Comparison of ENCODE assay signal across 17 mouse cellular contexts in the genomic region with DNA sequence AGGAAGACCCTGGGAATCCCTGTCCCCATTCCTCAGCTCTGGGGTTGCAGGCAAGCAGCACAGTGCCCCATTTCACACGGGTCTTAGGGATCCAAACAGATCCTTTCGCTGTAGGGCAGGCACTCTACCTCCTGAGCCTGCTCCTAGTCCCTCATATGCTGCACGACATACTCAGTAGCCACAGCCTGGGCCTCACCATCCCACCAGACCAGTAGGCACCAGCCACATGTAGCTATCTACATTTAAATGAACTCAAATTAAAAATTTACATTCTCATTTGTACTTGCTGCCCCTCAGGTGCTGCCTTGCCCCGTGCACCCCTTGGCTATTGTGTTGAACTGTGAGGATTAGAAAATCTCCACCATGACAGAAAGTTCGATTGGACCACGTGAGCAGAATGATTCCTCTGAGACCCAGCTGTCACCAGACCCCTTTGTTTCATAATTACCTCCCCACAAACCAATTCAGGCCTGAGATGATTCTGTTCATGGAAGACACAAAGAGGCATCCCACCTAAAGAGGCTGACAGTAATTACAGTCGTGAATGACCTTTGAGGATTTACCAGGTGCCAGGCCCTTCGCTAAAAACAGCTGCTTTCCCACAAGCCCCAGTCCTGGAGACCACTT.
DNase-seq lines count a peak whose midpoint lies in the region; ATAC-seq and TF ChIP-seq lines count a peak whose summit lies in the region.
"Had no signal": no experiment of that assay in that cellular context is flagged by ENCODE, and none has a peak within 500 bp of the region (broad histone marks: within the 10 kb centered on the region; RNA-seq: fewer than 3 reads in every experiment).

No protein-coding gene starts in this region.

- no peaks in the 10 kb centered on the region for H3K27me3 ChIP-seq in midbrain, embryonic 11.5 days (ENCODE audit: control insufficient read depth, insufficient read depth, low read length)
- no peaks in the 10 kb centered on the region for H3K27me3 ChIP-seq in midbrain, postnatal 0 days (ENCODE audit: insufficient read depth, low read length)
- H3K27me3 ChIP-seq in forebrain, embryonic 13.5 days: no peaks in the 10 kb centered on the region
- peaks cover 15% of the 10 kb centered on the region; the same call in 1 of the 2 replicates for H3K27me3 ChIP-seq in hindbrain, embryonic 13.5 days
- H3K27me3 ChIP-seq: embryonic facial prominence, embryonic 13.5 days; liver, embryonic 12.5 days; Patski had no signal

- H3K4me2 ChIP-seq in midbrain, embryonic 11.5 days: no peak overlapping the region
- no peak overlapping the region for H3K4me2 ChIP-seq in midbrain, postnatal 0 days (ENCODE audit: low read depth, low read length, poor library complexity, severe bottlenecking)
- H3K4me2 ChIP-seq in forebrain, embryonic 13.5 days: no peak overlapping the region
- H3K4me2 ChIP-seq in hindbrain, embryonic 13.5 days: no peak overlapping the region
- H3K4me2 ChIP-seq: embryonic facial prominence, embryonic 13.5 days; liver, embryonic 12.5 days; lung, embryonic 14.5 days had no signal

- no peaks in the 10 kb centered on the region for H3K36me3 ChIP-seq in midbrain, embryonic 11.5 days (ENCODE audit: control insufficient read depth, insufficient read depth, low read length)
- no peaks in the 10 kb centered on the region for H3K36me3 ChIP-seq in midbrain, postnatal 0 days (ENCODE audit: insufficient read depth, low read length)
- no peaks in the 10 kb centered on the region for H3K36me3 ChIP-seq in forebrain, embryonic 13.5 days (ENCODE audit: poor library complexity, severe bottlenecking)
- H3K36me3 ChIP-seq in hindbrain, embryonic 13.5 days: no peaks in the 10 kb centered on the region
- H3K36me3 ChIP-seq: embryonic facial prominence, embryonic 13.5 days; liver, embryonic 12.5 days had no signal

- H3K9ac ChIP-seq in midbrain, embryonic 11.5 days (ENCODE audit: low read length): no peak overlapping the region
- no peak overlapping the region for H3K9ac ChIP-seq in midbrain, postnatal 0 days (replicated peaks; ENCODE audit: low read length, poor library complexity, severe bottlenecking)
- no peak overlapping the region for H3K9ac ChIP-seq in forebrain, embryonic 13.5 days
- H3K9ac ChIP-seq in hindbrain, embryonic 13.5 days: no peak overlapping the region
- H3K9ac ChIP-seq: embryonic facial prominence, embryonic 13.5 days; liver, embryonic 12.5 days; lung, embryonic 14.5 days had no signal

- H3K9me3 ChIP-seq in midbrain, embryonic 11.5 days (ENCODE audit: control insufficient read depth, low read length): no peaks in the 10 kb centered on the region
- no peaks in the 10 kb centered on the region for H3K9me3 ChIP-seq in midbrain, postnatal 0 days (ENCODE audit: low read length)
- H3K9me3 ChIP-seq in forebrain, embryonic 13.5 days (replicated peaks): no peaks in the 10 kb centered on the region
- no peaks in the 10 kb centered on the region for H3K9me3 ChIP-seq in hindbrain, embryonic 13.5 days
- H3K9me3 ChIP-seq: embryonic facial prominence, embryonic 13.5 days; liver, embryonic 12.5 days had no signal

- peak; percentile 54; the same call in 1 of the 2 replicates for ATAC-seq in midbrain, embryonic 11.5 days (ENCODE audit: low FRiP score)
- ATAC-seq in midbrain, postnatal 0 days (ENCODE audit: low FRiP score): no peak
- peak; percentile 39 for ATAC-seq in forebrain, embryonic 13.5 days
- ATAC-seq in hindbrain, embryonic 13.5 days (ENCODE audit: low FRiP score): peak; percentile 50; the same call in 1 of the 2 replicates
- ATAC-seq: liver, embryonic 12.5 days; Patski had no signal

- H3K4me3 ChIP-seq in midbrain, embryonic 11.5 days (ENCODE audit: low read depth, low read length): no peak overlapping the region
- H3K4me3 ChIP-seq in midbrain, postnatal 0 days (ENCODE audit: low read depth, low read length): no peak overlapping the region
- no peak overlapping the region for H3K4me3 ChIP-seq in forebrain, embryonic 13.5 days
- H3K4me3 ChIP-seq in hindbrain, embryonic 13.5 days: no peak overlapping the region
- H3K4me3 ChIP-seq: embryonic facial prominence, embryonic 13.5 days; liver, embryonic 12.5 days had no signal

- 44% methylated on average over 8 of the region's 8 CpGs for WGBS in midbrain, embryonic 11.5 days
- WGBS in midbrain, postnatal 0 days: 34% methylated on average over 8 of the region's 8 CpGs
- WGBS in forebrain, embryonic 13.5 days: 17% methylated on average over 8 of the region's 8 CpGs
- WGBS in hindbrain, embryonic 13.5 days: 29% methylated on average over 8 of the region's 8 CpGs

- DNase-seq in midbrain, embryonic 11.5 days (ENCODE audit: low spot score, missing footprints): no peak
- no peak for DNase-seq in midbrain, postnatal 0 days (ENCODE audit: low spot score)
- DNase-seq in retina, postnatal 1 day: peak; percentile 76
- DNase-seq in frontal cortex, postnatal 14 days (ENCODE audit: low spot score in 2 of 2): no peak
- DNase-seq in right cerebral cortex, adult 18-20 months: no peak
- DNase-seq: adrenal gland, adult 8-10 months; cerebellum, adult 9-10 months; kidney, adult 18-20 months; lung, embryonic 14.5 days; lung, postnatal 4 days had no signal

- TF ChIP-seq CTCF in midbrain, postnatal 0 days (IDR thresholded peaks at IDR 0.05): no peak

- H3K4me1 ChIP-seq in midbrain, embryonic 11.5 days (ENCODE audit: control insufficient read depth, insufficient read depth, low read length): peaks cover 8% of the 10 kb centered on the region; the same call in 1 of the 2 replicates
- H3K4me1 ChIP-seq in midbrain, postnatal 0 days (ENCODE audit: insufficient read depth, low read length): 0 out of 2 replicates have a peak, but pooled peaks cover 3% of the 10 kb centered on the region
- peaks cover 41% of the 10 kb centered on the region for H3K4me1 ChIP-seq in forebrain, embryonic 13.5 days
- peaks cover 31% of the 10 kb centered on the region for H3K4me1 ChIP-seq in hindbrain, embryonic 13.5 days (replicated peaks)

- H3K27ac ChIP-seq in midbrain, embryonic 11.5 days (ENCODE audit: low read depth, low read length): no peak overlapping the region; the same call in 1 of the 2 replicates
- no peak overlapping the region for H3K27ac ChIP-seq in midbrain, postnatal 0 days (ENCODE audit: low read depth, low read length)
- peak overlapping the region; percentile 63 for H3K27ac ChIP-seq in forebrain, embryonic 13.5 days
- H3K27ac ChIP-seq in hindbrain, embryonic 13.5 days: peak overlapping the region; percentile 65
- H3K27ac ChIP-seq: embryonic facial prominence, embryonic 13.5 days; kidney, postnatal 0 days; liver, embryonic 12.5 days; stomach, postnatal 0 days had no signal

Comparison
In these comparisons a context has a peak if more than half of its experiments do, and no peak if none do; other contexts are left out.
1. H3K27ac ChIP-seq: peak in forebrain, embryonic 13.5 days (single experiment) and hindbrain, embryonic 13.5 days (single experiment); none in midbrain, embryonic 11.5 days (single experiment) and midbrain, postnatal 0 days (single experiment).